In the genomic region with DNA sequence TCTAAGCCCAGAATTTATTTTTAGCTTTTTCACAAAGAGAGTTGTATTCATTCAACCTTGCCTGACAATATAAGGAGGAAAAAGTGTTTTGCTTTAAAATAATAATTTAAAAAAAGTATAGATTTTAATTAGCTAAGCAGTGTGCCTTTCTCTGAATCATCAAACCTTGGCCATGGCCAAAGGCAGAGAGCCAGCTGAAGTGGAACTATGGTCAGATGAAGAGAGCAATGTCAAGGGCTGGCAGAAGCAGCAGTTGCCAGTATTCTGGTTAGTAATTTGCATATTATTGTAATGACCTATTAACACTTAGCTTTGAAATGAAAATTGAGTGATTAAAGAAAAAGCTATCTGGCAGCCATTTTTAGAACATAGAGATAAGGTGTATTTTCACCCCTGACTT, we compare ENCODE assay signal across 23 mouse cellular contexts. TPM values are rescaled to one million over a fixed set of nuclear protein-coding genes. Genes with fewer than 3 reads are reported as not detected.
DNase-seq lines count a peak whose midpoint lies in the region; ATAC-seq and TF ChIP-seq lines count a peak whose summit lies in the region.
"Had no signal": no experiment of that assay in that cellular context is flagged by ENCODE, and none has a peak within 500 bp of the region (broad histone marks: within the 10 kb centered on the region; RNA-seq: fewer than 3 reads in every experiment).

No protein-coding gene starts in this region.

- H3K27me3 ChIP-seq in forebrain, postnatal 0 days (ENCODE audit: insufficient read depth, low read length) = no peaks in the 10 kb centered on the region
- no peaks in the 10 kb centered on the region for H3K27me3 ChIP-seq in forebrain, embryonic 15.5 days
- H3K27me3 ChIP-seq in midbrain, embryonic 14.5 days (ENCODE audit: control insufficient read depth, insufficient read depth, low read length) = no peaks in the 10 kb centered on the region
- no peaks in the 10 kb centered on the region for H3K27me3 ChIP-seq in midbrain, embryonic 13.5 days
- H3K27me3 ChIP-seq in liver, embryonic 11.5 days (replicated peaks; ENCODE audit: control insufficient read depth, insufficient read depth, low read length) = no peaks in the 10 kb centered on the region
- H3K27me3 ChIP-seq: heart, embryonic 12.5 days; limb, embryonic 15.5 days had no signal

- no peak overlapping the region for H3K4me2 ChIP-seq in forebrain, postnatal 0 days (ENCODE audit: low read depth)
- no peak overlapping the region for H3K4me2 ChIP-seq in forebrain, embryonic 15.5 days (replicated peaks)
- H3K4me2 ChIP-seq in midbrain, embryonic 14.5 days (ENCODE audit: low read length) = no peak overlapping the region
- H3K4me2 ChIP-seq in midbrain, embryonic 13.5 days (replicated peaks) = no peak overlapping the region
- no peak overlapping the region for H3K4me2 ChIP-seq in liver, embryonic 11.5 days
- H3K4me2 ChIP-seq: heart, embryonic 12.5 days; limb, embryonic 15.5 days had no signal

- H3K27ac ChIP-seq in forebrain, postnatal 0 days (ENCODE audit: low read depth, low read length) = peak overlapping the region; percentile 59; the same call in 1 of the 2 replicates
- H3K27ac ChIP-seq in forebrain, embryonic 15.5 days (replicated peaks) = no peak overlapping the region
- peak overlapping the region; percentile 28; the same call in 1 of the 2 replicates for H3K27ac ChIP-seq in midbrain, embryonic 14.5 days (replicated peaks; ENCODE audit: low read depth, low read length)
- no peak overlapping the region for H3K27ac ChIP-seq in midbrain, embryonic 13.5 days
- no peak overlapping the region for H3K27ac ChIP-seq in liver, embryonic 11.5 days (ENCODE audit: low read depth, low read length)
- H3K27ac ChIP-seq: forebrain, embryonic 10.5 days; gastrocnemius, adult 2 months; layer of hippocampus, adult 2 months; limb, embryonic 15.5 days; macrophage had no signal

- H3K9me3 ChIP-seq in forebrain, postnatal 0 days (ENCODE audit: low read length) = no peaks in the 10 kb centered on the region
- no peaks in the 10 kb centered on the region for H3K9me3 ChIP-seq in forebrain, embryonic 15.5 days
- no peaks in the 10 kb centered on the region for H3K9me3 ChIP-seq in midbrain, embryonic 14.5 days (ENCODE audit: control insufficient read depth, low read length)
- no peaks in the 10 kb centered on the region for H3K9me3 ChIP-seq in midbrain, embryonic 13.5 days
- no peaks in the 10 kb centered on the region for H3K9me3 ChIP-seq in liver, embryonic 11.5 days (ENCODE audit: control insufficient read depth, low read length)
- H3K9me3 ChIP-seq: forebrain, embryonic 10.5 days; heart, embryonic 12.5 days; limb, embryonic 15.5 days had no signal

- peaks cover 8% of the 10 kb centered on the region; the same call in 1 of the 2 replicates for H3K4me1 ChIP-seq in forebrain, postnatal 0 days (ENCODE audit: insufficient read depth)
- peaks cover 16% of the 10 kb centered on the region for H3K4me1 ChIP-seq in forebrain, embryonic 15.5 days
- H3K4me1 ChIP-seq in midbrain, embryonic 14.5 days (ENCODE audit: control insufficient read depth, insufficient read depth, low read length) = peaks cover 4% of the 10 kb centered on the region
- H3K4me1 ChIP-seq in midbrain, embryonic 13.5 days (replicated peaks) = peaks cover 6% of the 10 kb centered on the region
- 0 out of 2 replicates have a peak, but pooled peaks cover 3% of the 10 kb centered on the region for H3K4me1 ChIP-seq in liver, embryonic 11.5 days (replicated peaks; ENCODE audit: control insufficient read depth, insufficient read depth, low read length)
- H3K4me1 ChIP-seq: limb, embryonic 15.5 days had no signal

- H3K4me3 ChIP-seq in forebrain, postnatal 0 days (ENCODE audit: low read depth, low read length) = no peak overlapping the region
- H3K4me3 ChIP-seq in forebrain, embryonic 15.5 days = no peak overlapping the region
- H3K4me3 ChIP-seq in midbrain, embryonic 14.5 days (replicated peaks; ENCODE audit: low read depth, low read length) = no peak overlapping the region
- no peak overlapping the region for H3K4me3 ChIP-seq in midbrain, embryonic 13.5 days (replicated peaks)
- no peak overlapping the region for H3K4me3 ChIP-seq in liver, embryonic 11.5 days (ENCODE audit: low read depth, low read length)
- H3K4me3 ChIP-seq: forebrain, embryonic 10.5 days; gastrocnemius, adult 2 months; heart, embryonic 12.5 days; layer of hippocampus, adult 2 months; limb, embryonic 15.5 days had no signal

- no peak for ATAC-seq in forebrain, postnatal 0 days
- no peak for ATAC-seq in forebrain, embryonic 15.5 days (replicated peaks)
- ATAC-seq in midbrain, embryonic 14.5 days (ENCODE audit: low FRiP score, low TSS enrichment) = no peak
- no peak for ATAC-seq in midbrain, embryonic 13.5 days
- no peak for ATAC-seq in liver, embryonic 11.5 days (replicated peaks; ENCODE audit: low FRiP score)
- ATAC-seq: intestine, postnatal 0 days; liver, postnatal 0 days; lung, postnatal 0 days had no signal

- no peak for DNase-seq in forebrain, postnatal 0 days
- DNase-seq in midbrain, embryonic 14.5 days = no peak
- peak; percentile 36 for DNase-seq in adipocyte (ENCODE audit: low spot score)
- DNase-seq in adrenal gland, postnatal 36 days = peak; percentile 75 to 77
- DNase-seq in liver, embryonic 11.5 days (ENCODE audit: low spot score) = no peak
- no peak for DNase-seq in cerebellum, adult 9-11 months
- DNase-seq: cerebellum, adult 18-20 months; gastrocnemius, adult 2 months; kidney, postnatal 25 days; layer of hippocampus, postnatal 36 days; liver, postnatal 0 days; retina, postnatal 1 day; right cerebral cortex, postnatal 25 days; spleen, adult 18-20 months had no signal

- TF ChIP-seq CTCF in forebrain, postnatal 0 days (IDR thresholded peaks at IDR 0.05; ENCODE audit: low read depth) = no peak

- no peak overlapping the region for H3K9ac ChIP-seq in forebrain, postnatal 0 days
- H3K9ac ChIP-seq in forebrain, embryonic 15.5 days (replicated peaks) = no peak overlapping the region
- H3K9ac ChIP-seq in midbrain, embryonic 14.5 days (replicated peaks; ENCODE audit: low read length) = no peak overlapping the region
- no peak overlapping the region for H3K9ac ChIP-seq in midbrain, embryonic 13.5 days (replicated peaks)
- no peak overlapping the region for H3K9ac ChIP-seq in liver, embryonic 11.5 days (ENCODE audit: low read depth, low read length)
- H3K9ac ChIP-seq: heart, embryonic 12.5 days; limb, embryonic 15.5 days; liver, postnatal 0 days had no signal

- no peaks in the 10 kb centered on the region for H3K36me3 ChIP-seq in forebrain, postnatal 0 days (ENCODE audit: insufficient read depth)
- no peaks in the 10 kb centered on the region for H3K36me3 ChIP-seq in forebrain, embryonic 15.5 days
- H3K36me3 ChIP-seq in midbrain, embryonic 14.5 days (ENCODE audit: control insufficient read depth, insufficient read depth, low read length) = no peaks in the 10 kb centered on the region
- H3K36me3 ChIP-seq in midbrain, embryonic 13.5 days = no peaks in the 10 kb centered on the region
- no peaks in the 10 kb centered on the region for H3K36me3 ChIP-seq in liver, embryonic 11.5 days (ENCODE audit: control insufficient read depth, insufficient read depth, low read length)
- H3K36me3 ChIP-seq: forebrain, embryonic 10.5 days; heart, embryonic 12.5 days; limb, embryonic 15.5 days had no signal

RNA-seq across cellular contexts. Expression of gene Frmd6, which starts 47.4 kb away (rescaled TPM):
- total RNA-seq in forebrain, postnatal 0 days (2014; rRNA removed) = 10.6 and 11.0 TPM in 2 replicates
- 6.9 and 7.4 TPM in 2 replicates for polyA plus RNA-seq in forebrain, postnatal 0 days (2015; fragmentation: Nextera tagmentation; extraction: Ambion mirVana)
- 11.8 and 11.9 TPM in 2 replicates for polyA plus RNA-seq in forebrain, embryonic 15.5 days (2015; fragmentation: Nextera tagmentation; extraction: Ambion mirVana)
- 5.9 and 11.0 TPM in 2 replicates for polyA plus RNA-seq in midbrain, embryonic 14.5 days (2014; fragmentation: Nextera tagmentation; extraction: Ambion mirVana)
- polyA plus RNA-seq in midbrain, embryonic 13.5 days (2015; fragmentation: Nextera tagmentation; extraction: Ambion mirVana) = 7.4 and 7.7 TPM in 2 replicates
- total RNA-seq in adrenal gland, postnatal 36 days (2021) = 100 to 1,000 TPM in 1 of 2 experiments, 10 to 100 TPM in 1; 53.2 to 139 TPM
- 9.7 and 9.9 TPM in 2 replicates for polyA plus RNA-seq in liver, embryonic 11.5 days (2014; fragmentation: Nextera tagmentation; extraction: Ambion mirVana)

Comparison
In these comparisons a context has a peak if more than half of its experiments do, and no peak if none do; other contexts are left out.
1. H3K27ac ChIP-seq: peak in forebrain, postnatal 0 days (single experiment) and midbrain, embryonic 14.5 days (single experiment); none in forebrain, embryonic 15.5 days (single experiment), midbrain, embryonic 13.5 days (single experiment) and liver, embryonic 11.5 days (single experiment).
2. DNase-seq: peak in adipocyte (single experiment) and adrenal gland, postnatal 36 days (2 of 2); none in forebrain, postnatal 0 days (single experiment), midbrain, embryonic 14.5 days (single experiment), liver, embryonic 11.5 days (single experiment) and cerebellum, adult 9-11 months (single experiment).